Mouse (Mus musculus) MEL (cell line): ENCODE measurements around the gene Orai1. TPM values are rescaled to one million over a fixed set of nuclear protein-coding genes. Genes with fewer than 3 reads are reported as not detected.

Experiments
- DNase-seq: peaks from one replicate; pipeline ENCODE4 v3.0.0; 2011; ENCODE audit warnings: low read depth, low spot score
- H3K27ac ChIP-seq: 2 replicates; pipeline ENCODE4 v1.5.1; 2012; ENCODE audit warnings: low read depth, mild to moderate bottlenecking, control low read depth, low read length, moderate library complexity; ENCODE audit not compliant: control insufficient read depth
- H3K27me3 ChIP-seq, 2 experiments: fragments of 150-350 bp in 1 of 2; sonication (generic) in 1 of 2; 2 replicates each; pipeline ENCODE4 v1.6.1; 2012; ENCODE audit warnings: low read length in 2 of 2, mild to moderate bottlenecking in 2 of 2, improper control_type of control experiment in 1 of 2, moderate library complexity in 1 of 2; ENCODE audit not compliant: insufficient read depth in 2 of 2, control insufficient read depth in 1 of 2
- H3K36me3 ChIP-seq, 2 experiments: 2 replicates each; pipeline ENCODE4 v1.6.1; 2012 to 2014; ENCODE audit warnings: low read length in 2 of 2, improper control_type of control experiment in 1 of 2, inconsistent platforms in 1 of 2, mild to moderate bottlenecking in 1 of 2; ENCODE audit not compliant: insufficient read depth in 2 of 2, control insufficient read depth in 1 of 2
- H3K4me1 ChIP-seq, 2 experiments: fragments of 150-350 bp in 1 of 2; sonication (generic) in 1 of 2; 2 replicates each; pipeline ENCODE4 v1.6.1; 2012; ENCODE audit warnings: low read length in 2 of 2, improper control_type of control experiment in 1 of 2, mild to moderate bottlenecking in 1 of 2; ENCODE audit not compliant: insufficient read depth in 2 of 2, control insufficient read depth in 1 of 2
- H3K4me3 ChIP-seq, 2 experiments: fragments of 150-350 bp in 1 of 2; sonication (generic) in 1 of 2; 2 replicates each; pipeline ENCODE4 v1.5.1; 2012; ENCODE audit warnings: low read depth in 2 of 2, low read length in 2 of 2, mild to moderate bottlenecking in 2 of 2, moderate library complexity in 2 of 2, control low read depth in 1 of 2, improper control_type of control experiment in 1 of 2; ENCODE audit not compliant: control insufficient read depth in 1 of 2, insufficient read depth in 1 of 2
- H3K79me2 ChIP-seq: 2 replicates; pipeline ENCODE4 v1.6.1; 2012; ENCODE audit warnings: mild to moderate bottlenecking, low read length, moderate library complexity; ENCODE audit not compliant: control insufficient read depth, poor library complexity, insufficient read depth
- H3K9ac ChIP-seq: 2 replicates; pipeline ENCODE4 v1.6.1; 2012; ENCODE audit warnings: low read depth, mild to moderate bottlenecking, control low read depth, low read length, moderate library complexity; ENCODE audit not compliant: control insufficient read depth, poor library complexity, severe bottlenecking
- H3K9me3 ChIP-seq: fragments of 150-350 bp; sonication (generic); replicated peaks from 2 replicates; pipeline ENCODE4 v1.6.1; 2012; ENCODE audit warnings: mild to moderate bottlenecking, low read length, improper control_type of control experiment, moderate library complexity; ENCODE audit not compliant: insufficient read depth
- CHD2 ChIP-seq: IDR thresholded peaks from 2 replicates; pipeline ENCODE4 v1.6.1; 2011; ENCODE audit warnings: low read length, improper control_type of control experiment
- CTCF ChIP-seq, 3 experiments: IDR thresholded peaks in 2 of 3; conservative IDR thresholded peaks in 1 of 3; 2 replicates each; pipeline ENCODE4 v1.5.1; 2011 to 2012; ENCODE audit warnings: low read length in 3 of 3, low read depth in 2 of 3, mild to moderate bottlenecking in 2 of 3, improper control_type of control experiment in 1 of 3, inconsistent platforms in 1 of 3, mixed read lengths in 1 of 3, moderate library complexity in 1 of 3; ENCODE audit not compliant: control insufficient read depth in 1 of 3, insufficient read depth in 1 of 3, poor library complexity in 1 of 3, severe bottlenecking in 1 of 3
- GABPA ChIP-seq: IDR thresholded peaks from 2 replicates; pipeline ENCODE4 v1.6.1; 2012; ENCODE audit warnings: low read depth, mild to moderate bottlenecking, inconsistent platforms, low read length, improper control_type of control experiment, moderate library complexity
- GATA1 ChIP-seq: IDR thresholded peaks from 2 replicates; pipeline ENCODE4 v1.6.1; 2011; ENCODE audit warnings: low read depth, low read length, improper control_type of control experiment
- HCFC1 ChIP-seq: IDR thresholded peaks from 2 replicates; pipeline ENCODE4 v1.6.1; 2012; ENCODE audit warnings: low read depth, mild to moderate bottlenecking, inconsistent platforms, low read length, improper control_type of control experiment, moderate library complexity
- MXI1 ChIP-seq: IDR thresholded peaks from 2 replicates; pipeline ENCODE4 v1.6.1; 2011; ENCODE audit warnings: mild to moderate bottlenecking, low read depth, low read length, improper control_type of control experiment
- MYC ChIP-seq: IDR thresholded peaks from 2 replicates; pipeline ENCODE4 v1.6.1; 2011; ENCODE audit warnings: low read depth, mild to moderate bottlenecking, low read length, improper control_type of control experiment, moderate library complexity
- NRF1 ChIP-seq: IDR thresholded peaks from 2 replicates; pipeline ENCODE4 v1.6.1; 2014; ENCODE audit warnings: low read depth, mild to moderate bottlenecking, inconsistent platforms, low read length, improper control_type of control experiment, moderate library complexity; ENCODE audit not compliant: poor library complexity, insufficient read depth, severe bottlenecking
- POLR2A ChIP-seq, 2 experiments: IDR thresholded peaks; 2 replicates each; pipeline ENCODE4 v1.6.1; 2011 to 2012; ENCODE audit warnings: low read length in 2 of 2, mild to moderate bottlenecking in 2 of 2, control low read depth in 1 of 2, improper control_type of control experiment in 1 of 2, low read depth in 1 of 2, moderate library complexity in 1 of 2; ENCODE audit not compliant: control insufficient read depth in 1 of 2, insufficient read depth in 1 of 2, poor library complexity in 1 of 2
- RAD21 ChIP-seq: IDR thresholded peaks from 2 replicates; pipeline ENCODE4 v1.6.1; 2011; ENCODE audit warnings: mild to moderate bottlenecking, low read depth, low read length, improper control_type of control experiment
- SMC3 ChIP-seq: IDR thresholded peaks from 2 replicates; pipeline ENCODE4 v1.6.1; 2011; ENCODE audit warnings: low read depth, low read length, improper control_type of control experiment
- USF1 ChIP-seq: IDR thresholded peaks from 2 replicates; pipeline ENCODE4 v1.6.1; 2014; ENCODE audit warnings: low read depth, mild to moderate bottlenecking, inconsistent platforms, low read length, improper control_type of control experiment, moderate library complexity
- ZMIZ1 ChIP-seq: IDR thresholded peaks from 2 replicates; pipeline ENCODE4 v1.6.1; 2012; ENCODE audit warnings: low read depth, mild to moderate bottlenecking, inconsistent platforms, low read length, improper control_type of control experiment, moderate library complexity
- polyA plus RNA-seq, 2 experiments: library from polyadenylated mRNA; stranded (reverse) in 1 of 2; unstranded in 1 of 2; fragments of >175 nt in 1 of 2; fragments of >200 nt in 1 of 2; gene quantifications; 2 replicates each; pipeline versions ENCODE4 v1.2.1 to v1.2.4; 2012; ENCODE audit warnings: low replicate concordance in 2 of 2, low read depth in 1 of 2; ENCODE audit not compliant: insufficient read length in 2 of 2, insufficient read depth in 1 of 2, missing spikeins in 1 of 2
- total RNA-seq: library from RNA; depleted of rRNA; stranded (reverse); fragments of 300-350 nt; gene quantifications from 2 replicates; pipeline ENCODE4 v1.2.3, GENCODE M21; 2012

Gene Orai1
- total and polyA plus RNA-seq, 3 experiments: 4.7 to 13.3 TPM; not detected in 1

- Histone ChIP-seq H3K27ac (no peak overlapping the region), H3K4me3 (no peak overlapping the region), H3K79me2 (peaks cover 6% of the 10 kb centered on the region), H3K36me3 (peaks cover 0 to 5% of the 10 kb centered on the region in 2 experiments; a peak in 2 of 4 replicates), H3K9ac (no peak overlapping the region), H3K4me1 (peaks cover 0 to 8% of the 10 kb centered on the region in 2 experiments; a peak in 2 of 4 replicates), H3K27me3 (peaks cover 8 to 15% of the 10 kb centered on the region in 2 experiments), H3K9me3 (no peaks in the 10 kb centered on the region)
- peak; percentile 54 for DNase-seq
- no peak for TF ChIP-seq MYC
- no peak for TF ChIP-seq CHD2
- TF ChIP-seq RAD21: peak; percentile 25
- no peak for TF ChIP-seq POLR2A (IDR thresholded peaks at IDR 0.05; ENCODE audit: control insufficient read depth in 1 of 2, insufficient read depth in 1 of 2, low read depth in 1 of 2, low read length in 2 of 2, poor library complexity in 1 of 2)
- TF ChIP-seq SMC3: peak; percentile 22; the same call in 1 of the 2 replicates
- no peak for TF ChIP-seq HCFC1
- TF ChIP-seq CTCF (IDR thresholded peaks at IDR 0.05 in 2 of 3, conservative IDR thresholded peaks at IDR 0.05 in 1 of 3; ENCODE audit: control insufficient read depth in 1 of 3, insufficient read depth in 1 of 3, low read depth in 2 of 3, low read length in 3 of 3, poor library complexity in 1 of 3, severe bottlenecking in 1 of 3): peak; percentile 54 to 63 (median 55)
- no peak for TF ChIP-seq ZMIZ1
- no peak for TF ChIP-seq USF1
Observed at GRCm38 (mm10) chr5:123010806-123011205, 4.1 kb upstream of the Orai1 start.

- TF ChIP-seq SMC3: no peak
- TF ChIP-seq NRF1: no peak
- no peak for TF ChIP-seq GATA1
- TF ChIP-seq GABPA: no peak
- TF ChIP-seq CTCF (IDR thresholded peaks at IDR 0.05 in 2 of 3, conservative IDR thresholded peaks at IDR 0.05 in 1 of 3; ENCODE audit: control insufficient read depth in 1 of 3, insufficient read depth in 1 of 3, low read depth in 2 of 3, low read length in 3 of 3, poor library complexity in 1 of 3, severe bottlenecking in 1 of 3): no peak
- TF ChIP-seq MXI1: no peak
- peaks cover 6% of the 10 kb centered on the region for H3K79me2 ChIP-seq
- H3K36me3 ChIP-seq: peaks cover 0 to 8% of the 10 kb centered on the region in 2 experiments; a peak in 2 of 4 replicates
- no peak for DNase-seq
- no peaks in the 10 kb centered on the region for H3K9me3 ChIP-seq
- H3K27ac ChIP-seq: no peak overlapping the region
- no peak overlapping the region for H3K9ac ChIP-seq
- H3K4me1 ChIP-seq: peaks cover 0 to 11% of the 10 kb centered on the region in 2 experiments; a peak in 2 of 4 replicates
- no peak overlapping the region for H3K4me3 ChIP-seq
- peaks cover 6 to 13% of the 10 kb centered on the region in 2 experiments for H3K27me3 ChIP-seq
Observed at GRCm38 (mm10) chr5:123011705-123012104, 3.2 kb upstream of the Orai1 start.
